Mouse (Mus musculus): ENCODE measurements at regions not wholly inside any gene's neighbourhood (a gene's known extent, or its start where the extent isn't known, plus 50 kb on each side); places are given as distances from the start of the nearest gene placed in this dataset.

DNA sequence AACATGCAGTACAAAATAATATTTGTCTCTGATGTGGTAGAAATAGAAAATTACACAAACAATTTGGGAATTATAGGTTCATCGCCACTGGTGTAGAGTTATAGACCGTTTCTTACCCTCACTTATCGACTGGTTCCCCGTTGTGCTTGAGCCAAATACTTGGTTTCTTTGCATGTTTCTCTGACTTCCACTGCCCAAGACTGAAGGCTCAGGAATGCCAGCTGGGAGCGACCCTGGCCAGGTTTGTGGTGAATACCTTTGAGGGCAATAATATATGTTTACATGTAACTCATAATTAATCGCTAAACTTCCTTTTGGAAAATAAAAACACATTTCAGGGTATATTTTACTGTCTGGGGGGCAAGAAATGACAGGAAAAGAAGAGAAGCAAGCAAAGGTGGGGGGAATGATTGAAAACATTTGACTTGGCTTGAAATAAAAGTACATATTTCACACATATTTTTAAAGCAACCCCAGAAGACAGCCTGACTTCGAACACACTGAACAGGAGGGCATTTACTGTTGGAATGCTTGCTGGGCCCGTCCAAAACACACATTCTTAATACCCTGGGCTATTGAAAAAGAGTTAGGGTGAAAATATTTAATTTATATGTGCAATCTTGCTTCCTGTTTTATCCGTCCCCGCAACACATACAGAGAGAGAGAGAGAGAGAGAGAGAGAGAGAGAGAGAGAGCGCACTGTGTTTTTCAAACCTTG lies 75.3 kb upstream of the Ccn2 start:
- no peak for ATAC-seq

DNA sequence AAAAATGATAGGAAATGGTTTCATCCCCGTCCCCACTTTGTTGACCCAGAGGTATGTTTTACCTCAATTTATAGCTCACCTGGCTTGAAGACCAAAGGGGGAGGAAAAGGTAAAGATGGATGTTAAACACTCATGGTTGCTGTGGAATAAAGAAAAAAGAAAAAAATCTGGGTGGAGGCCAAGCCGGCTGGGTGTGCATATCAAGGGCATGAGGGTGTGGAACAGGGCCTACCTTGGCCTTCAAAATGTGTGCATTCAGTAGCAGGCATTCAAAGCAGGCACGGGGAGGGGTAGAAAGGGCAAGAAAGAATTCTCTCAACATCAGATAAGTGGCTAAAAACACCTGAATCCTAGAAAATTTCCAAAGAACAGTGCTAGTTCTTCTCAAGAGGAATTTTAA lies 74.7 kb upstream of the Ccn2 start:
- no peak for ATAC-seq

- no peak for ATAC-seq
Measured at GRCm38 (mm10) chr10:24532776-24533175, 62.5 kb upstream of the Ccn2 start.

DNA sequence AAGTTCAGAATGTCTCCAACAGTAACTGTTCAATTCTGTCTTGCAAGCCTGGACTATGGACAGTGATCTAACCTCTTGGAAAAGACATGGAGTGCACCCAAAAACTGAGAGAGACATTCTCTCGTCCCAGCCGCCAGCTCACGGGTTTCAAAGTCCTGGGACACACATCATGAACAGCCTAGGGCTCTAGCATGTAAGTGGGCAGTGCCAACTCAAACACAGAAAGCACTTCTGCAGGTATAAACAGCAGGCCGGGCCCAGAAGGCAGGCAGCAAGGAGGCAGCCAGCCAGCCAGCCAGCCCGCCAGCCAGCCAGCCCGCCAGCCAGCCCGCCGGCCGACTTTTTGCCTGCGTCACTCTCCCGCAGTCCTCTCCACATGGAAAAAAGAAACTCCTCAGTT lies 60.3 kb upstream of the Ccn2 start:
- no peak for ATAC-seq

DNA sequence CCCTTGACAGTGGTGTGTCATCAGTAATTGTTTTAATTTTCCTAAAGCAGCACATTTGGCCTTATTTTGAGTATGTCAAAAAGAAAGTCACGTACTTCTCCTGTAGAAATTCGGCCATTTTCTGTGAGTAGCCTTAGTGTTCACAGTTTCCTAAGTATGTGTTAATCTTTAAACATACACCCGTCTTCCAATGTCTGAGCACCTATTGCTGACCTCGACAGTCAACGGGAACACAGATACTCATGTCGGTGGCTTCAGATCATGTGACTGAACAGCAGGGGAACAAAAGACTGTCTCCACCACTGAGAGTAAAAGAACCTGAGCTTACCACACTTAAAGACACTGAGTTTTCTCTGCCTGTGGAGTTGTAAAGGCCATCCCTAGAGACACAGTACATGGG lies 59.8 kb upstream of the Ccn2 start:
- no peak for ATAC-seq

- ATAC-seq = no peak
Measured at GRCm38 (mm10) chr10:24541990-24542389, 53.3 kb upstream of the Ccn2 start.
